Mouse (Mus musculus) testis, adult 2 months (tissue): Measurements from ENCODE around the gene Wars. TPM values are rescaled to one million over a fixed set of nuclear protein-coding genes. Genes with fewer than 3 reads are reported as not detected.

Source experiments
- H3K27ac ChIP-seq: fragments of 200-500 bp; 2 replicates; pipeline ENCODE4 v1.5.1; 2012; ENCODE audit warnings: low read depth, low read length; ENCODE audit not compliant: control insufficient read depth, insufficient read depth
- H3K27me3 ChIP-seq: fragments of 200-500 bp; 2 replicates; pipeline ENCODE4 v1.6.1; 2012; ENCODE audit warnings: mild to moderate bottlenecking, low read length, moderate library complexity; ENCODE audit not compliant: control insufficient read depth, insufficient read depth
- H3K36me3 ChIP-seq: fragments of 200-500 bp; 2 replicates; pipeline ENCODE4 v1.6.1; 2012; ENCODE audit warnings: mild to moderate bottlenecking, low read length; ENCODE audit not compliant: control insufficient read depth, insufficient read depth
- H3K4me1 ChIP-seq: fragments of 200-500 bp; 2 replicates; pipeline ENCODE4 v1.6.1; 2012; ENCODE audit warnings: low read length; ENCODE audit not compliant: control insufficient read depth, insufficient read depth
- H3K4me3 ChIP-seq: fragments of 200-500 bp; 2 replicates; pipeline ENCODE4 v1.5.1; 2012; ENCODE audit warnings: low read depth, mild to moderate bottlenecking, low read length, moderate library complexity, mixed read lengths; ENCODE audit not compliant: control insufficient read depth
- CTCF ChIP-seq: fragments of 200-500 bp; IDR thresholded peaks from 2 replicates; pipeline ENCODE4 v1.5.1; 2012; ENCODE audit warnings: low read depth, mild to moderate bottlenecking, inconsistent platforms, low read length, moderate library complexity; ENCODE audit not compliant: control insufficient read depth, insufficient read depth, insufficient replicate concordance
- POLR2A ChIP-seq: fragments of 200-500 bp; IDR thresholded peaks from 2 replicates; pipeline ENCODE4 v1.6.1; 2012; ENCODE audit warnings: low read depth, mild to moderate bottlenecking, inconsistent platforms, low read length, moderate library complexity; ENCODE audit not compliant: control insufficient read depth
- polyA plus RNA-seq: library from polyadenylated mRNA; depleted of rRNA; stranded (reverse); fragments of >200 nt; gene quantifications from 2 replicates; pipeline ENCODE4 v1.2.3, GENCODE M21; 2012

The Wars gene
- polyA plus RNA-seq, 1 experiment: 27.4 TPM

- TF ChIP-seq CTCF: no peak
- TF ChIP-seq POLR2A: no peak
- Histone ChIP-seq H3K27ac (no peak overlapping the region), H3K36me3 (no peaks in the 10 kb centered on the region; the same call in 1 of the 2 replicates)
Measured at GRCm38 (mm10) chr12:108934231-108934630, 40.3 kb upstream of the Wars start.

GRCm38 (mm10) chr12:108932113-108932512 is 38.1 kb upstream of the Wars start:
- no peaks in the 10 kb centered on the region for H3K4me1 ChIP-seq
- no peak overlapping the region for H3K4me3 ChIP-seq
- H3K27me3 ChIP-seq: no peaks in the 10 kb centered on the region
- TF ChIP-seq POLR2A (no peak), CTCF (no peak)
- H3K36me3 ChIP-seq: no peaks in the 10 kb centered on the region; the same call in 1 of the 2 replicates
- no peak overlapping the region for H3K27ac ChIP-seq

More at GRCm38 (mm10) chr12:108934231-108934630, 40.3 kb upstream of the Wars start:
- Histone ChIP-seq H3K4me3 (no peak overlapping the region), H3K27me3 (no peaks in the 10 kb centered on the region), H3K4me1 (no peaks in the 10 kb centered on the region)

- Histone ChIP-seq H3K36me3 (no peaks in the 10 kb centered on the region; the same call in 1 of the 2 replicates), H3K4me3 (no peak overlapping the region), H3K27ac (no peak overlapping the region), H3K27me3 (no peaks in the 10 kb centered on the region), H3K4me1 (no peaks in the 10 kb centered on the region)
- no peak for TF ChIP-seq CTCF
- no peak for TF ChIP-seq POLR2A
Measured at GRCm38 (mm10) chr12:108931341-108932053, 37.5 kb upstream of the Wars start.

- H3K4me3 ChIP-seq: no peak overlapping the region
- no peaks in the 10 kb centered on the region for H3K27me3 ChIP-seq
- H3K4me1 ChIP-seq: no peaks in the 10 kb centered on the region
- H3K36me3 ChIP-seq: no peaks in the 10 kb centered on the region; the same call in 1 of the 2 replicates
- H3K27ac ChIP-seq: no peak overlapping the region
- TF ChIP-seq CTCF (no peak), POLR2A (no peak)
Measured at GRCm38 (mm10) chr12:108929475-108929874, 35.5 kb upstream of the Wars start.

GRCm38 (mm10) chr12:108928249-108928648 is 34.3 kb upstream of the Wars start:
- no peaks in the 10 kb centered on the region for H3K36me3 ChIP-seq
- H3K27me3 ChIP-seq: no peaks in the 10 kb centered on the region
- no peak overlapping the region for H3K27ac ChIP-seq
- TF ChIP-seq POLR2A: no peak
- no peak for TF ChIP-seq CTCF
- H3K4me1 ChIP-seq: no peaks in the 10 kb centered on the region
- H3K4me3 ChIP-seq: no peak overlapping the region

- H3K36me3 ChIP-seq: no peaks in the 10 kb centered on the region
- H3K27ac ChIP-seq: no peak overlapping the region
- no peak for TF ChIP-seq POLR2A
- TF ChIP-seq CTCF: no peak
- no peaks in the 10 kb centered on the region for H3K4me1 ChIP-seq
- H3K4me3 ChIP-seq: no peak overlapping the region
- H3K27me3 ChIP-seq: no peaks in the 10 kb centered on the region
Measured at GRCm38 (mm10) chr12:108926606-108927111, 32.7 kb upstream of the Wars start.

GRCm38 (mm10) chr12:108918753-108919152 is 24.8 kb upstream of the Wars start:
- no peak overlapping the region for H3K27ac ChIP-seq
- H3K27me3 ChIP-seq: no peaks in the 10 kb centered on the region
- no peak overlapping the region for H3K4me3 ChIP-seq
- H3K36me3 ChIP-seq: no peaks in the 10 kb centered on the region
- TF ChIP-seq CTCF (no peak), POLR2A (no peak)
- H3K4me1 ChIP-seq: peaks cover 4% of the 10 kb centered on the region
